Mouse (Mus musculus): ENCODE measurements around the gene Gpr157. TPM values are rescaled to one million over a fixed set of nuclear protein-coding genes. Genes with fewer than 3 reads are reported as not detected.

Gpr157 gene
- polyA plus RNA-seq, 1 experiment from 2014 or later, result 0.68 TPM

DNA sequence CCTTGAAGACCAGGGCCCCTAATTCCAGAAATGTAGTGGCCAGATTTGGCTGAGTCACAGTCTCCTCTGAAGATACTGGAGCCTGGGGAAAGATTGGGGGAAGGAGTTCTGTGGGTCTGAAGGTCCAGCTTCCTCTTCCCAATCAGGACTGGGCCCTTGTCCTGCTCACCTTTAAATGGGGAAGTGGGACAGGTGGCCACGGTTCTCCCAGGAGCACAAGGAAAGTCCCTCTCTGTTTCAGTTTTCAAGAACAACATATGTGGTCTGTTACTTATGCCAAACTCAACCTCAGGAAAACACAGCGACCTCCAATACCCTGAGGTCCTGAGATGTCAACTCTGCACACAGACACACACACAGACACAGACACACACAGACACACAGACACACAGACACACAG is 8.5 kb upstream of the Gpr157 start:
- ATAC-seq (ENCODE audit: low FRiP score) (no peak), DNase-seq (ENCODE audit: low spot score) (no peak)
- H3K9me3 ChIP-seq (ENCODE audit: control insufficient read depth, low read length), result no peaks in the 10 kb centered on the region
- 76% methylated on average over 2 of the region's 2 CpGs for WGBS
- H3K27me3 ChIP-seq (ENCODE audit: control insufficient read depth, insufficient read depth, low read length), result no peaks in the 10 kb centered on the region
- H3K4me3 ChIP-seq (ENCODE audit: low read depth, low read length), result no peak overlapping the region
- no peak overlapping the region for H3K9ac ChIP-seq (ENCODE audit: low read depth, low read length)
- no peaks in the 10 kb centered on the region for H3K36me3 ChIP-seq (ENCODE audit: control insufficient read depth, insufficient read depth, low read length)
- no peaks in the 10 kb centered on the region for H3K4me1 ChIP-seq (replicated peaks; ENCODE audit: control insufficient read depth, insufficient read depth, low read length)
- H3K27ac ChIP-seq (ENCODE audit: low read depth, low read length), result no peak overlapping the region
- H3K4me2 ChIP-seq (replicated peaks; ENCODE audit: low read depth, low read length), result no peak overlapping the region

DNA sequence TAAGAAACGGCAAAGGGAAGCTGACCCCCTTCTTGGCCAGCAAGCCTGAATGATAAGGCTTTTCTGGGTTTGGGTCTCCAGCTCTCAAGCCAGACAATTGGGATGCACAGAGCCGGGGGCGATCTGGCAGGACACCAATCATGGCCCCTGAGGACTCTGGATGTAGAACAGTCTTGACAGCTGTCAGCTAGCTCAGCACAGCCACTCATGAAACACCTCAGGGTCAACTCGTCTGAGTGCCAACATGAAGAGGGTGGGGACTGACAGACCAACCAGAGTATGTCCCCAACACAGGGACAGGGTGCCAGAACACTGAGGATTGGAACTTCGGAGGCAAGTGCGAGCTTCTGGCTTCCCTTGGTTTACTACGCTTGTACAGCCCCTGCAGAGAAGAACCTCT is 7.9 kb upstream of the Gpr157 start:
- Histone ChIP-seq H3K4me3 (ENCODE audit: low read depth, low read length) (no peak overlapping the region), H3K4me2 (replicated peaks; ENCODE audit: low read depth, low read length) (no peak overlapping the region), H3K9me3 (ENCODE audit: control insufficient read depth, low read length) (no peaks in the 10 kb centered on the region), H3K9ac (ENCODE audit: low read depth, low read length) (no peak overlapping the region), H3K4me1 (replicated peaks; ENCODE audit: control insufficient read depth, insufficient read depth, low read length) (no peaks in the 10 kb centered on the region), H3K36me3 (ENCODE audit: control insufficient read depth, insufficient read depth, low read length) (no peaks in the 10 kb centered on the region), H3K27ac (ENCODE audit: low read depth, low read length) (no peak overlapping the region), H3K27me3 (ENCODE audit: control insufficient read depth, insufficient read depth, low read length) (no peaks in the 10 kb centered on the region)
- WGBS, result 78% methylated on average over 7 of the region's 7 CpGs
- no peak for ATAC-seq (ENCODE audit: low FRiP score)
- no peak for DNase-seq (ENCODE audit: low spot score)

DNA sequence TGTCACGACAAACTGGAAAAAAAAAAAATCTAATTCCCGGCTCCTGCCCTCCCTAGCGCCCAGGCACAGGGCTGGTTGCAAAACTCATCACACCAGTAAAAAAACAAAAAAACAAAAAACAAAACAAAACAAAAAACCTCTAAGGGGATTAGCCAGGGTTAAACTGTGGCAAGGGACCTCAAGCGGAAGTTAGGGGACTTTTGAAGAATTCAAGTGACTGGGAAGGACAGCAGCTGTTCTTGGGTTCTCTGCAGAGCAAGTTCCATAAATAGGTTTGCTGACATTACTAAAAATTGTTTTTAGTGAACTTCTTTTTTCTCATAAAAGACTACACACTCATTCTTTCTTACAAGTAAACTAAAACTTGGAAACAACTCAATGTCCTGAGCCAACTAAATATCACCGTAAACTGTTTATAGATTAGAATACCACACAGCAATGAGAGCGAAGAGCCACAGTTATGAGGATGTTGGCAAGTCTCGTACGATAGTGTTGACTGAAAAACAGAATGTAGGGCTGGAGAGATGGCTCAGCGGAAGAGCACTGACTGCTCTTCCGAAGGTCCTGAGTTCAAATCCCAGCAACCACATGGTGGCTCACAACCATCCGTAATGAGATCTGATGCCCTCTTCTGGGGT is 6.7 kb upstream of the Gpr157 start:
- no peak overlapping the region for H3K9ac ChIP-seq (ENCODE audit: low read depth, low read length)
- no peak overlapping the region for H3K27ac ChIP-seq (ENCODE audit: low read depth, low read length)
- H3K4me3 ChIP-seq (ENCODE audit: low read depth, low read length), result no peak overlapping the region
- H3K36me3 ChIP-seq (ENCODE audit: control insufficient read depth, insufficient read depth, low read length), result no peaks in the 10 kb centered on the region
- DNase-seq (ENCODE audit: low spot score), result no peak
- 89% methylated on average over 11 of the region's 11 CpGs for WGBS
- H3K4me1 ChIP-seq (replicated peaks; ENCODE audit: control insufficient read depth, insufficient read depth, low read length), result no peaks in the 10 kb centered on the region
- no peaks in the 10 kb centered on the region for H3K9me3 ChIP-seq (ENCODE audit: control insufficient read depth, low read length)
- H3K27me3 ChIP-seq (ENCODE audit: control insufficient read depth, insufficient read depth, low read length), result no peaks in the 10 kb centered on the region
- H3K4me2 ChIP-seq (replicated peaks; ENCODE audit: low read depth, low read length), result no peak overlapping the region
- no peak for ATAC-seq (ENCODE audit: low FRiP score)

DNA sequence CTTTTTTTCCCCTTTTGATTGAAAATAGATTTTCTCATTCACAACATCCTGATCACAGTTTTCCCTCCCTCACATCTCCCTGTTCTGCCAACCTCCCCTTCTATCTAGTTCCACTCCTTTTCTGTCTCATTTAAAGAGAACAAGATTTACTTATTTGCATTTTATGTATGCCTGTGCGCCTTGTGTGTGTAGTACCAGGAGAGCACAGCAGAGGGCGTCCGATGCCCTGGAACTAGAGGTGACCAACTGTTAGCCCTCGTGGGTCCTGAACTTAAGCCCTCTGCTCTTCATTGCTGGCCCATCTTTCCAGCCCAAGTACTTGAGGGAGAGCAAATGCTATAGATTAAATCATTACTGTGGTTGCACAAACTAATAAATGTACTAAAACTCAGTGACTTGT is 1.8 kb upstream of the Gpr157 start:
- Histone ChIP-seq H3K9ac (ENCODE audit: low read depth, low read length) (no peak overlapping the region), H3K27me3 (ENCODE audit: control insufficient read depth, insufficient read depth, low read length) (0 out of 2 replicates have a peak, but pooled peaks cover 6% of the 10 kb centered on the region), H3K36me3 (ENCODE audit: control insufficient read depth, insufficient read depth, low read length) (no peaks in the 10 kb centered on the region), H3K4me2 (replicated peaks; ENCODE audit: low read depth, low read length) (no peak overlapping the region), H3K4me1 (replicated peaks; ENCODE audit: control insufficient read depth, insufficient read depth, low read length) (no peaks in the 10 kb centered on the region; the same call in none of the 2 replicates), H3K27ac (ENCODE audit: low read depth, low read length) (no peak overlapping the region), H3K9me3 (ENCODE audit: control insufficient read depth, low read length) (no peaks in the 10 kb centered on the region), H3K4me3 (ENCODE audit: low read depth, low read length) (no peak overlapping the region)
- no peak for DNase-seq (ENCODE audit: low spot score)
- no peak for ATAC-seq (ENCODE audit: low FRiP score)
- WGBS, result 82% methylated on average over 4 of the region's 4 CpGs

DNA sequence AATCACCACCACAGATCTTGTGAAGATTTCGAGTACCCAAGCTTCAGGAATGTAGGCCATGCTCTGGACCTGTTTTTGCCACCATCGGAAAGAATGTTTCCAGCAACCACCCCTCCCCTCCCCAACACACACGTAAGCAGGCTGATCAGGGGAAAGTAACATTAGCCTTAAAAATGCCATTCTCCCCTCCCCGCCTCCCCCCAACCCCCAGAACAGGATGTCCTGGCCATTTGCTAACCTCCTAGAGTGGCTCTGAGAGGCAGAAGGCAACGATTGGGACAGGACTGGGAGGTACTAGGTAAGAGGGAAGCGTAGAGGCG is 364 bp upstream of the Gpr157 start:
- ATAC-seq (ENCODE audit: low FRiP score), result no peak
- WGBS, result 3% methylated on average over 7 of the region's 7 CpGs
- no peak overlapping the region for H3K27ac ChIP-seq (ENCODE audit: low read depth, low read length)

DNA sequence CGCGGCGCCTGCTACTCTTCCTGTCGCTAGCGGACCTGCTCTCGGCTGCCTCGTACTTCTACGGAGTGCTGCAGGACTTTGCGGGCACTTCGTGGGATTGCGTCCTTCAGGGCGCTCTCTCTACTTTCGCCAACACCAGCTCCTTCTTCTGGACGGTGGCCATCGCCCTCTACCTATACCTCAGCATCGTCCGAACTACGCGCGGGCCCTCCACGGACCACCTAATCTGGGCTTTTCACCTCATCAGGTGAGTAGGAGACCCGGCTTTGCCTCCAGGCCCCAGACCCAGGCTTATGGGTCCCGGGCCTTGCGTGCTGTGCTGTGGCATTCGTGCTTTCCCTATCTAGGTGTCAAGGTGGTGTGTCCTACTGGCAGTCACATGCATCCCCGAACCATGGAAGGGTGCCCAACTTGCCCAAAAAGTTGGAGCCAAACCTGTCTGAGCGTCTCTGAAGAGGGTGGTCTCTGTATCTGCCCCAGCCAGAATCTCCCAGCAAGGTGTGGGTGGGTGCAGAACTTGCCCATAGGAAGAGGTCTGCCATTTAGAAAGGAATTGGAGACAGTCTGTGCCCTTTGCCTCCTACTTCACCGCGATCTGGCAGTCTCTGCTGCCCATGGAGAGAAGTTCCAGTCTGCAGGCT is 845 bp downstream of the Gpr157 start:
- H3K4me2 ChIP-seq (replicated peaks; ENCODE audit: low read depth, low read length), result peak overlapping the region; percentile 97
- H3K27me3 ChIP-seq (ENCODE audit: control insufficient read depth, insufficient read depth, low read length), result 0 out of 2 replicates have a peak, but pooled peaks cover 8% of the 10 kb centered on the region
- peak overlapping the region; percentile 53 for H3K9ac ChIP-seq (ENCODE audit: low read depth, low read length)
- H3K36me3 ChIP-seq (ENCODE audit: control insufficient read depth, insufficient read depth, low read length), result no peaks in the 10 kb centered on the region
- DNase-seq (ENCODE audit: low spot score) (no peak), ATAC-seq (ENCODE audit: low FRiP score) (0 out of 2 replicates have a peak, but pooled peaks have one; percentile 2)
- peak overlapping the region; percentile 54 for H3K4me3 ChIP-seq (ENCODE audit: low read depth, low read length)
- no peaks in the 10 kb centered on the region; the same call in none of the 2 replicates for H3K4me1 ChIP-seq (replicated peaks; ENCODE audit: control insufficient read depth, insufficient read depth, low read length)
- no peaks in the 10 kb centered on the region for H3K9me3 ChIP-seq (ENCODE audit: control insufficient read depth, low read length)
- H3K27ac ChIP-seq (ENCODE audit: low read depth, low read length), result no peak overlapping the region
- 17% methylated on average over 29 of the region's 29 CpGs for WGBS

More for the DNA sequence above, 364 bp upstream of the Gpr157 start:
- H3K9ac ChIP-seq (ENCODE audit: low read depth, low read length), result no peak overlapping the region
- H3K36me3 ChIP-seq (ENCODE audit: control insufficient read depth, insufficient read depth, low read length), result no peaks in the 10 kb centered on the region
- 0 out of 2 replicates have a peak, but pooled peaks cover 8% of the 10 kb centered on the region for H3K27me3 ChIP-seq (ENCODE audit: control insufficient read depth, insufficient read depth, low read length)
- H3K4me2 ChIP-seq (replicated peaks; ENCODE audit: low read depth, low read length), result peak overlapping the region; percentile 97
- no peaks in the 10 kb centered on the region for H3K9me3 ChIP-seq (ENCODE audit: control insufficient read depth, low read length)
- H3K4me1 ChIP-seq (replicated peaks; ENCODE audit: control insufficient read depth, insufficient read depth, low read length), result no peaks in the 10 kb centered on the region; the same call in none of the 2 replicates
- H3K4me3 ChIP-seq (ENCODE audit: low read depth, low read length), result peak overlapping the region; percentile 54
- DNase-seq (ENCODE audit: low spot score), result no peak

DNA sequence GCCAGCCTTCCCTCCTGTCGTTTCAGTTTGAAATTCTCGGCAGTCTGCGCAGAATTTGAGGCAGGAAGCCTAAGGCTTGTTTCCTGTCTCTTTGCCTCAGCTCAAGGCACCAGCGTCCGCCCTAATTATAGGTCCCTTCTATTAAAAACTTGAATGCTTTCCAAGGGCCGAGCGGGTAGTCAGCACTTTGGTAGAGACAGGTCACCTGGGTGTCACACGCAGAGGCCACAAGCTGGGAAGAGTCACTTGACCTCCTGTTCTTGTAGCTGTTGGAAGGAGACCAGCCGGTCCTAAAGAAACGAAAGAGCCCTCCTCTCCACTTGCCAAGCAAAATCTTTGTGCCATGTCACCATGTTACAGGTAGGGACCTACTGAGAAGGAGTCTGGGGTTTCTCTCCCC is 2.0 kb downstream of the Gpr157 start:
- H3K27me3 ChIP-seq (ENCODE audit: control insufficient read depth, insufficient read depth, low read length), result 0 out of 2 replicates have a peak, but pooled peaks cover 8% of the 10 kb centered on the region
- H3K4me3 ChIP-seq (ENCODE audit: low read depth, low read length), result no peak overlapping the region
- no peak overlapping the region for H3K9ac ChIP-seq (ENCODE audit: low read depth, low read length)
- no peak overlapping the region for H3K27ac ChIP-seq (ENCODE audit: low read depth, low read length)
- WGBS, result 72% methylated on average over 10 of the region's 10 CpGs
- ATAC-seq (ENCODE audit: low FRiP score) (no peak), DNase-seq (ENCODE audit: low spot score) (no peak)
- peaks cover 2% of the 10 kb centered on the region for H3K4me1 ChIP-seq (replicated peaks; ENCODE audit: control insufficient read depth, insufficient read depth, low read length)
- H3K4me2 ChIP-seq (replicated peaks; ENCODE audit: low read depth, low read length), result no peak overlapping the region
- H3K9me3 ChIP-seq (ENCODE audit: control insufficient read depth, low read length), result no peaks in the 10 kb centered on the region
- H3K36me3 ChIP-seq (ENCODE audit: control insufficient read depth, insufficient read depth, low read length), result no peaks in the 10 kb centered on the region

DNA sequence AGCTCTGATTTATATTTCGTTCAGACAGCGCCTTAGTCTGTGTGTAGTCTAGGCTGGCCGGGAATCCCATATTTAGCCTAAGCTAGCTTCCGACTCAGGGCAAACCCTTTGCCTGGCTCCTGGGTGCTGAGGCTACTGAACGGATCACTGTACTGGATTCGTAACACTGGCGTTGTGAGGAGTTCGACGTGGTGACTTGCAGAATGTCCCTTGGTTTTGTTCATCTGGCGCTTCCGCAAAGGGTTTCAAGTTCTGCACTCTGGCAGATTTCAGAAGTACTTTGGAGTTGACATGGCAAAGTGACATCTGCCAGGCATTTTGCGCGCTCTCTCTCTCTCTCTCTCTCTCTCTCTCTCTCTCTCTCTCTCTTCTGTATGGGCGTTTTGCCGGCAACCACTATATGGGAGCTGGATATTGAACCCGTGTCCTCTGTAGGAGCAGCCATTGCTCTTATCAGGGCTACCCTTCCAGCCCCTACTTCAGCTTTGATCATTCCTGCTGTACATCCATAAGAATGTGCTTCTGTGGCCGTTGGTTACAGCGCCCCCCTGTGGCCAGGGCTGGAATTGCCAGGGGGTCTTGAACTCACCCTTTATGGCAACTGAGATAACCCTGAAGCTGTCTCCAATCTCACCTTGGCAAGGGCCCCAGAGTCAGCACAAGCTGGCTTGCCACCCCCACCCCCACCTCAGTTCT is 4.9 kb downstream of the Gpr157 start:
- Histone ChIP-seq H3K27ac (ENCODE audit: low read depth, low read length) (no peak overlapping the region), H3K4me1 (replicated peaks; ENCODE audit: control insufficient read depth, insufficient read depth, low read length) (peaks cover 11% of the 10 kb centered on the region), H3K9me3 (ENCODE audit: control insufficient read depth, low read length) (no peaks in the 10 kb centered on the region), H3K4me2 (replicated peaks; ENCODE audit: low read depth, low read length) (no peak overlapping the region), H3K27me3 (ENCODE audit: control insufficient read depth, insufficient read depth, low read length) (0 out of 2 replicates have a peak, but pooled peaks cover 8% of the 10 kb centered on the region), H3K36me3 (ENCODE audit: control insufficient read depth, insufficient read depth, low read length) (no peaks in the 10 kb centered on the region), H3K4me3 (ENCODE audit: low read depth, low read length) (no peak overlapping the region), H3K9ac (ENCODE audit: low read depth, low read length) (no peak overlapping the region)
- ATAC-seq (ENCODE audit: low FRiP score), result no peak
- 86% methylated on average over 18 of the region's 18 CpGs for WGBS
- peak; percentile 48 for DNase-seq (ENCODE audit: low spot score)

Measured in hindbrain, embryonic 11.5 days (tissue).